Mouse (Mus musculus) thymus, adult 18-20 months (tissue): Measurements from ENCODE around the gene Filip1.
A peak's percentile ranks its signal among the peaks of the same experiment; 100 is the strongest.
"Not testable (repeated sequence)": the region's sequence is repeated elsewhere in the genome, so short reads cannot be mapped to it uniquely, and the experiment has no call there.

Experiments
- DNase-seq, 2 experiments: peaks; one replicate each; pipeline ENCODE4 v3.0.0; 2022; ENCODE audit warnings: mixed read lengths in 2 of 2

The Filip1 gene

DNA sequence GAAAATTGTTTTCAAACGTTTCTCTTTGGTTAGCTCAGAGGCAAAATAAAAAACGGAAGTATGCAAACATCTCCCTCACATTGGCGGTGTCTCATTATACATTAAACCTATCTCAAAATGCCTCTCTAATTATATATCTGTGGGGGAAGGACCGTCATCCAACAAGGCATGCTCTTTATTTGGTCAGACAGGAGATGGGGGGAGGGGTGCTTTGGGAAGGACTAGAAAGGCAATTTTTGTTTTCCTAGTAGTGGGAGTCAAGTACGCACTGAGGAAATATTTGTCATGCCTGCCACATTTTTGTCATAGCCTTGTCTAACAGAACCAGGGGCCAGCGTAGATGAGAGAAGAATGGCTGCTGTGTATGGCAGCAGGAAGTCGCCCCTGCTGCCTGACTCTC, at the start of gene Filip1:
TSS of gene Filip1 (minus strand) at position 101 of the 400 bp plus-strand sequence.
- DNase-seq, result no peak

DNA sequence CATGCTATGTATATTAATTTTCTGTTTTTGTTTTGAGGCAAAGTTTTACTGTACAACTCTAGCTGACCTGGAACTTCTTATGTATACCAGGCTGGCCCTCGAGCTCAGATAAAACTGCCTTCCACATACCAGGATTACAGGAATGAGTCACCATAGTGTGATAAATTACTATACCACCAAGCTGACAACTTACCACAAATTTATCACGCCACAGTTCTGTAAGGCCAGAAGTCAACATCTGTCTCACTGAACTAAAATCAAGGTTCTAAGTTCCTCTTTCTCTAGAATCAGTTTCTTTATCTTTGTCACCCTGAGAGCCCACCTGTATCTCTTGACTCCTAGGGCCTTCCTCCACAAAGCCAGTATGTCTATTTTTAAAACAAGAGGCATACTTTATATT, 45.0 kb upstream of the Filip1 start:
- DNase-seq, result no peak

DNA sequence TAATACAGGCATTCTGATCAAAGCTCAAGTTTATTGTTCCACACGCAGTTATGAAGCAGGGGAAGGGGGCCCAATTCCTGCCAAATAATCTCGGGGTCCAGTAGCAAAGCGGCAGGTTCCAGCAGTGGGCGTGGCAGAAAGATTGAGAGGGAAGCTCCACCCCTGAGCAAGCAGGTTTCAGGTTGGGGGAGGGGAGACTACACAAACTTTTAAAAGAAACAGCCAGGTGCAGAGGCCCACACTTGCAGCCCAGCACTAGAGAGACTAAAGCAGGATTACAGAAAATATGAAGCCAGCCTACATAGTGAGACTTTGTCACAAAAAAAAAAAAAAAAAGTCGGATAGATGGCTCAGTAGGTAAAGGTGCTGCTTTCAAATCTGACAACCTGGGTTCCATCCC, 40.3 kb upstream of the Filip1 start:
- no peak for DNase-seq

DNA sequence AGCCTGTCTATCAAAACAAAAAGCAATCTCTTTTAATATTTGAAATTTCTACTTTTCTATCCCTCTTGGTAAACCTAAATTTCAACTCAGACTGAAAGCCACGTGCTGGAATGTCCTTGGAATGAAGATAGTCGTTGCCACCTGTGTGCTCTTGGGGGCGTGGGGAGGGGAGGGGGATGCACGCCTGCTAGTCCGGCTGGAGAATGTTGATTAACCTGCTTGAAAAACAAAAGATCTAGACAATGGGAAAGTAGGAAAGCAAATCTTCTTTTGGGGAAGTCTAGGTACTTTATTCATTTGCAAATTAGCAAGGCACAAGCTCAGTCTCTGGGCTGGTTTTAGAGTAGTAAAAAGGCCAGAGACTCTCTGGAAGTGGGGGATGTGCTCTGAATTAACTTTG, 36.6 kb upstream of the Filip1 start:
- not testable (repeated sequence) for DNase-seq

DNA sequence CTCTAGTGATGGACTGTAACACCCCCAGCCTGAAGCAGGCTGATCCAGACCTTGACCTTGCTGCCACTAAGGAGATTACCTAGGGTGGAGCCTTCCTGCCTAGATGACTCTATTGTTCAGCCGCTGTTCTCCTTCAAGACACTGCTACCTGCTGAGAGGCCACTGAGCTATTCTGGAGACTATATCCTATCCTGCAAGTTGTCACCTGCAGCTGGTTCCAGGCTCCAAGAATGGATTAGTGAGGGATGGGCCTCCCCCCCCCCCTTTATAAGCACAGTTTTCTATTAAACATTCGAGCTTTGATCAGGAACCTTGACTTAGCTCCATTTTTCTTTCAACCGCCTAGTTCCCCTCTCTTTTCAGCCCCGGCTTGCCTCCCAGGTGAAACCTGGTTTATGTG, 31.6 kb upstream of the Filip1 start:
- not testable (repeated sequence) for DNase-seq

DNA sequence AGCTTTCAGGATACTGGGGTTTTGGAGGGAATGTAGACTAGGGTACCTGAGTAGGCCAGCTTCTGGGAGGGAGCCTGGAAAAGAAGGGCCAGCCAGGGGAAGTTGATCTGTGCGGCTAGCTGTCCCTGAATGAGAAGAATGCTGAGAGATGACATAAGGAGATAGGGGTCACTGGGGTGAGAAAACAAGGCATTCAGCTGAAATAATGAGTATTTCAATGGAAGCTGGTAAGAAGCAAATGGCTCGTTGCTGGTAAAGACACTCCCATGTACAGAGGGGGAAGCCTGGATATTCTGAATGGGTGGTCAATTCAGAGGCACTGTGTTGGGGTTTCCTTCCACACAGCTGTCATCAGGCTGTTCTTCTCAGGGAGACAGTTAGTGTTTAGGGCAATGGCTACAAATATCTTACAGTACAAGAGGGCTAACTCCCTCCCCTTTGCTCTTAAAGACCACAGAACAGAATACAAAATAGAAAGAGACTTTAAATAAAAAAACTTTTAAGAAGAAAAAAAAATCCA, 26.7 kb upstream of the Filip1 start:
- DNase-seq, result no peak

DNA sequence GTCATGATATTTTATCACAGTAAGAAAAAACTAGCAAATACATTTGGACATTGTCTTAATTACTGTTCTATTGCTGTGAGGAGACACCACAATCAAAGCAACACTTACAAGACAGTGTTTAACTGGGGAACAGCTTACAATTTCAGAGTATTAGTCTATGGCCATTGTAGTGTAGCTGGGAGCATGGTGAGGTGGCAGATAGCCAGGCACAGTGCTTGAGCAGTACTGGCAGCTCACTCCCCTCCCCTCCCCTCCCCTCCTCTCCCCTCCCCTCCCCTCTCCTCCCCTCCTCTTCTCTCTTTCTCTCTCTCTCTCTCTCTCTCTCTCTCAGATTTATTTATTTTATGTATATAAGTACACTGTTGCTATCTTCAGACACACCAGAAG, 25.3 kb upstream of the Filip1 start:
- DNase-seq, result no peak

DNA sequence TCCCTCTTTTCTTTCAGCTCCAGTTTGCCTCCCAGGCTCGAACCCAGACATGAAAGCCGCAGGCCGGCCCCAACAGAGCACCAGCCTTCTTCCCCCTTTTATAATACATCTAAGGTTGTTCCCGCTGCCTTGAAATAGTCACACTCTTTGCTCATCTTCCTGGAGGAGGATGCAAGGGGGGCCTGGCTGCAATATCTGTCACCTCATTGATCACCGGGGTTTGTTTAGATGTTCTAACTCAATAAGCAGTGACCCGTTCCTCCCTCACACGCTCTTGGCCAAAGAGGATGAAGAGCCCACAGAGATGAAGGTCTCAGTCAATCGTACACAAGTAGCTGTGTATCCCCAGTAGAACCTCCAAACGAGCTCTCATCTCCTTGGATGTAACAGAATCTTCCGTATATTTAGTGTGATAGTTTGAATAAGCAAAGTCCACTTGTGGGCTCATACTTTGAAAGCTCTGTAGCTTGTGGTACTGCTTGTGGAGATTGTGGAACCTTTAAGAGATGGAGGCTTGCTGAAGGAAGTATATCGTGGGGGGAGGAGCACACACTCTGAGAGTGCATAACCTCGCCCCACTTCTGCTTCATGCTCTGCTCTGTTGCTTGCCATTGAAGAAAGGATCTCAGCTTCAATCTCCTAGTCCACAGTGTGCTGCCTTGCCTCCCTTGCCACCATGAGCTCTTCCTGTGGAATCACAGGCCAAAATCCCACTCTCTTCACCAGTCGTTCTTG, 24.8 kb upstream of the Filip1 start:
- DNase-seq, result no peak

DNA sequence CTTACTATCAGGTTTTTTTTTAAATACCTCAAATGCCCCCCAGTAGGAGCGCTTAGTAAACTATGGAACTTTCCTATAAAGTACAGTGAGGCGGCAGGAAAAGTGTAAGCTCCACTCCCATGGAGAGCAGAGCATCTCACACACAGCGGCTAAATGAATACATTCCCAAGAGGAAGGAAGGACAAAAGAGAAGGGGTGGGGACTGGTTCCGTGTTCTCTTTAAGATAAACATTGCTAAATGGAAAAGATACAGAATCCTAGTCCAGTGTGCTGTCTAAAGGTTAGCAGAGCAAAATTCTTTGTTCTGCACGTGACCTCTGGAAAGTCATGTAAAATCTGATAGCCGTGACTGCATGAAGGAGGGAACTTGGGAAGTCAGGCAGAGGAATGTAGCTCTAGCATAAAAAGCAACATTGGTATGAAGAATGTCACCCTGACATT, 13.9 kb upstream of the Filip1 start:
- no peak for DNase-seq

DNA sequence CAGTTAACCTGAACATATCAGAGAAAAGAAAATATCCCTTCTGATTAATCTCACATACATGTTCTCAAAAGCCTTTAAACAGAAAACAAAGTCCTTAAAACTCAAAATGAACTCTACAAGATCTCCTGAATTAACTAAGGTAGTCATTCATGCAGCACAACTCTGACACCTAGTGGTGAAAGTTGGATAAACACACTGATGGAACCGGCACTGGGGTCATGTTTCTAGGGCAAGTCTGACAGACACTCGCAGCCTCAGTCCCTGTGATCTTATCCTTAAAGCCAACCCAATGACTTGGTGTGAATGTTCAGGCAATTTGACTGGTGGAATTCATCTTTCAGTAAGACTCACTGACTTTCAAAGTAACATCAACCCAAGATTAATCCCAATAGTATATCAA, 13.4 kb upstream of the Filip1 start:
- DNase-seq, result peak in 1 of 2 experiments; percentile 7

DNA sequence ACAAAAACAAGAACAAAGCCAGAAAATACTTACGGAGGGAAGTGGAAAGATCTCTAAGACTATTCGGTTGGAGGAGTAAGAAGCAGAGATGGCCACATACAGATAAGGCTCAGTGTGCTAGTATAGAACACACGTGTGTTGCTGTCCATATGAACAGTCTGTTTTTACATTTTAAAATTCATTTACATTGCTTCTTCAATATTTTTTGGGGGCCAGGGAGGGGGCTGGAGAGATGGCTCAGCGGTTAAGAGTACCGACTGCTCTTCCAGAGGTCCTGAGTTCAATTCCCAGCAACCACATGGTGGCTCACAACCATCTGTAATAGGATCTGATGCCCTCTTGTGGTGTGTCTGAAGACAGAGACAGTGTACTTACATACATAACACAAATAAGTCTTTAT, 12.7 kb upstream of the Filip1 start:
- DNase-seq, result not testable (repeated sequence)

DNA sequence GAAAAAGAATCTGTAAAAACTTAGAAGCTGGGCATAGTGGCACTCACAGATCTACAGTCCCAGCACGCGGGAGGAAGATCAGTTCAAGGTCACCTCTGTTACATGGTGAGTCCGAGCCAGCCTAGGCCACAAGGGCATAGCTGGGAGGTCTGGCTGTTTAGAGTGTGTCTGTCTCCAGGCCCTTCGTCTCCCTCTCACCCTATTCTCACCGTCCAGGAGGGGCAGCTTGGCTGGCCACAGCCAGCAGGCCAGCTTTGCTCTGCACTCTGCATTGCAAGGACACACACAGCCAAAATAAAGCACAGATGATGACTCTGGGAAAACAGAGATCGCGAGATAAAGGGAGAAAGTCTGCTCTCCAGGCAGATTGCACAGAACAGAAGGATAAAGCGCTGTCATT, 10.2 kb upstream of the Filip1 start:
- DNase-seq, result no peak

DNA sequence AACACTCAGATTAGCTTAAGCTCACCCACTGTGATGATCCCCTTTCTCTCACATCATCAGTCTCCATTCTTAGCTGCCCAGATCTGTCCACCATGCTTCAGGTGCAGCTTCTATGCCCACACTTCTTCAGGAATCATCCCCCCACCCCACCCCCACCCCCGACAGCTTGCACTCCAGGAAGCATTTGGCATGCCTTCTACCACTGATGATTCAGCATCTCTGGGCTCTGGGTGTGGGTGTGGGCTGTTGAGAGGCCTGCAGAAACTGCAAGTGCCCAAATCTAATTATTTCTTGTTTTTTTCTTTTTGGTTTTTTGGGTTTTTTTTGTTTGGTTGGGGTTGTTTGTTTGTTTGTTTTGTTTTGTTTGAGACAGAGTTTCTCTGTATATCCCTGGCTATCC, 9.0 kb upstream of the Filip1 start:
- DNase-seq, result no peak

DNA sequence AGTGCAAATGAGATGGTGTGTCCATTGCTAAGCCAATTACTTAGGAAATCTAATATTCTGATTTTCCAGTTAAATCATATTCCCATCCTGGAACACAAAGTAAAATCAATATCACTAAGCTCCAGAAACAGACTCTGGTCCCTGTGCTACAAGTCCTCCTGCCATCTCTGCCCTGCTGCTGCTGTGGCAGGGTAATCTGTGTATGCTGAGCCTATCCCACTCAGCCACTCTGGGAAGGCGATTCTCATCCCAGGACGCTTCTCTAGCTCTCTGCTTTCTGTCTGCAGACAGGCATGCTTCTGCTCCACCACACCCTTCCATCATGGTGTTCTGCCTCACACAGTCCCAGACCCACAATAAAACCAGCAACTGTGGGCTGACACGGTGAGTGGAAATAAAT, 7.8 kb upstream of the Filip1 start:
- no peak for DNase-seq

DNA sequence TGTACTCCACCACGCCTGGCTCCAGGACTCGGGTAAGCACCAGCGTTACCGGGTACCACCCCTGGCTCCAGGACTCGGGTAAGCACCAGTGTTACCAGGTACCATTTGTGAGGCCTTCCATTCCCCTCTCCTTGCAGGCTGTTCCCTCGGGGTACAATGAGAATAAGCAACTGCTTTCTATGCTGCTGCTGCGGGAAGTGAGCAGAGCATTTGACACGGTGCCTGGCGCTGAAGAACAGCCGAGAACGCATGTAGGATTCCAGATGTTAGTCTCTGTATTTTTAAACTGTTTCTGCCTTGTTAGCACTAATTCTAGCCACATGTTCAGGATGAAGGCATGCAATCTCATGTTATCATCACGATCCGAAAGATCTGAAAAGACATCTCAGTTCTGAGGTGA, 635 bp downstream of the Filip1 start:
- DNase-seq, result no peak

DNA sequence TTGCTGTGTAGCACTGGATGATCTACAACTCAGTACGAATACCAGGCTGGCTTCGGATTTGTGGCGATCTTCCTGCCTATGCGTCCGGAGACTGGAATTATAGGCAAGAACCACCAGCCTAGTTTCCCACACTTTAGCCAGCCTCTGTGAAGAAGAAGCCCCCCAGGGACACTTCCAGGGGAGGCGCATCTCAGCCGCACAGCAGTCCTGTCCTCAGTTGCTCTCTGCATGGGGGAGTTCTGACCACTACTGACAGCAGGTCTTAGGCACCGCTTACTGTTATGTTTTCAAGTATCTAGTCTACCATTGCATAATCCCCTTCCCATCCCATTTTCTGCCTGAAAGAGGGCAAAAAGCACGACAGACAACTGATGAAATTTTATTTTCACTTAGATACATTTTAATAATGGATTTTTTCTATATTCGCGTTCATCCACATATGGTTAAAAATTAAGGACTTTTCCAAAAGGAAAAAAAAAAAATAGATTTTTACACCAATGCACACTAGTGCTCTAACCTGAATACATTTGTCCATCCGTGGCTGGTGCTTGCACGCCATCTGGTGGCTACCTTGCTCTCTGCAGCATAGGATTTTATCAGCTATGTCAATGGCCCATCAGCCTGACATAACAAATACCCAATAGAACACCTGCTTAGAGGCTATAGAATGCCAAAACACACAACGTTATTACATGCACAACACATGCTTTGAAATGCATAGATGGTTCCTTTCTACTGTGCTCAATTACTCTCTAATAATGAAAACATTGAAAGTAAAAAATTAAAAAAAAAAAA, 10.1 kb downstream of the Filip1 start:
- peak; percentile 22 to 40 for DNase-seq

DNA sequence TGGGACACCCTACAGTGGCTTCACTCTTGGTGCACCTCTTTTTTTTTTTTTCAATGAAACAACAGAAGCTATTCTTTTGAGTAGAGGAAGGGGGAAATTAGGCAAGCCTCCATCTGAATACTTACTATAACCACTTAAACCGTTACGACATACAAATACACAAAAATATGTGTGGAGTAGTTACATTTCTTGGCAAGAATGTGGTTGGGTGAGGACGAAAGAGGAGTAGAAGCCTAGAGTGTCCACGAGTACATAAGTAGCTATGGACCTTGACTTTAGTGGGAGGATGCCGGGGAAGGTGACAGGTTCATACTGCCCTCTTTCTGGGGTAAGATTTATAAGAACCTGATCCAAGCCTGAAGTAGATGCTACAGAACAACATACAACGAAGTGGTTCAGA, 15.4 kb downstream of the Filip1 start:
- no peak for DNase-seq

DNA sequence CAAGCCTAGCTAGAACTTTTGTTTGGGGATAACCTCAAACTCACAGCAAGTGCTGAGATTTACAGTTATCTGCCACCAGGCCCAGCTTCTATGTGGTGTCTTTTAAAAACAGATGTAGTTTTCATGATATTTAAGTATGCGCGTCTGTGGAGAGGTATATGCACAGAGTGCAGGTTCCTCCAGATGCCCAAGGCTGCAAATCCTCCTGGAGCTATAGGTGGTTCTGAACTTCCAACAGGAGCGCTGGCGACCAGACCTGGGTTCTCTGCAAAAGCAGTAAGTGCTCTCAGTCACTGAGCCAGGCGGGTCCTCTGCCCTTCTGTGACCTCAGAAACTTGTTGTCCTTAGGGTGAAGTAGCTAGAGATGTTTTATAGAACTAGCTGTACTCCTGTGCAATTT, 18.4 kb downstream of the Filip1 start:
- no peak for DNase-seq

DNA sequence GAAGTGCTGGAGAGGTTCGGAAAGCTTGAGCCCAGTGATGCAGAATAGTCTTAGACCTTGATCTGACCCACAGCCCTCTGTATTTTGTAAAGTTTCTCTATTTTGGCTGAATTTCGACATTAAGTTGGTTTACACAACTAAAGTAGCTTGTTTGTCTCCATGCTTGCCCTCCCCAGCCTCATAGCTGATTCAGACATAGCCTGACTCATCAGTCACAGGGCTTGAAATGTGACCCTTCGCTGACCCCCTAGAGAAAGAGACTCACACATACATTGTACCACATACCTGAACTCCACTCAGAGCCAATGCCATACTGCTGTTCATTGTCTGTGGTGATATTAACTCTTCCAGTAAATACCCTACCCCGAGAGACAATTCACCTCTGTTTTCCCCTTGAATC, 19.6 kb downstream of the Filip1 start:
- DNase-seq, result no peak

DNA sequence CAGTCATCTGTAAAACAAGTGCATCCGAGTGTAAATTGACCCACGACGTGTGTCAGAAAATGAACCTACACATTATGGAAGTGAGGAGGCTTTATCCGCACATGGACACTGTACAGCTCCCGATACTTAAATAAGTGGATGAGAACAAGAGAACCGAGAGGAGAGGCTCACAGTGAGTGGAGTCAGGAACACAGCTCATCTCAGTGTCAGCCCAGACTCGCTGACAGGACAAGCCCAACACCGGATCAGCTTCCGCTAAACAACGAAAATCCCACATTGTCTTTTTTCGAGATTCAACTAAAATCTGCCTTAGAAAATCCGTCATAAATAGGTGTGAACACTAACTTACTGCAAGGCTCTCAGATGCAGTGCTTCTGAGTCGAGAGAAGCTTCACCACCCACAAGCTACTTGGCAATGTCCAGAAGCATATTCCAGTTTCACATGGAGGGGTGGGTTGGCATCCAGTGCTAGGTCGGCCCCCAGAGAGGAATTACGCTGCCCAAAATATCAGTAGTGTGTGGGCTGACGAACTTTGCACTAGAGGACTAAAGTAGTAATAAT, 22.1 kb downstream of the Filip1 start:
- DNase-seq, result no peak

DNA sequence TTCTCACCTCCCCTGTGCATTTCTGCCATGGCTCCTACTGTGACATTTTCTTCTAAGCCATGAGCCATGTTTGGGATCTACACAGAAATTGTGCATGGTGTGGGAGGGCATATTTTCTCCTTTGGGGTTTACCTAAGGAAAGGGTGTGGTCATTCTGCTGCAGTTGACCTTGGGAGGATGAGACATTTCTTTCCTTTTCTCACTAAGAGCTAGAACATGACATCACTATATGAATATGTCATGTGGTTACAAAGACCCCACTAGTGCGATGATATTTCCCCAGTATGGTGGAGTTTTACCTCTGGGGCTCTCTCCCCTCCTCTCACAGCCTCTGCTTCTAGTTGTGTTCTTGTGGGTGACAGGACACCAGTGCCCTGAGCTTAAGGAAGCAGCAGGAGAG, 22.9 kb downstream of the Filip1 start:
- no peak for DNase-seq

DNA sequence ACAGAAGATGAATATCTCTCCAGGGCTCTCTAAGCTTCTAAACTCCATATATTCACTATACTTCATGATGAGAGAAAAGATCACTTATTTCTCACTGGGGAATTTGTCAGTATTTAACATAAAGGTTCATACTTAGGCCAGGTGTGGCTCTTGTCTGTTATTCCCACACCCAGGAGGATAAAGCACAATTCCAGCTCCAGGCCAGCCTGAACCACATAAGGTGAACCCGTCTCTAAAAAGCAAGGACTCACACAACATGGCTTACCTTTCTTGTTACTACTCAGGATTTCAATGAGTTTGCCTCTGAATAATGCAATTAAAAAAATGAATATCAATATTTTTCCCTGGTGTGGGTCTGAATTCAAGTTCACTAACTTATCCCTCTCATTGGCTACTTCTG, 23.6 kb downstream of the Filip1 start:
- DNase-seq, result no peak

DNA sequence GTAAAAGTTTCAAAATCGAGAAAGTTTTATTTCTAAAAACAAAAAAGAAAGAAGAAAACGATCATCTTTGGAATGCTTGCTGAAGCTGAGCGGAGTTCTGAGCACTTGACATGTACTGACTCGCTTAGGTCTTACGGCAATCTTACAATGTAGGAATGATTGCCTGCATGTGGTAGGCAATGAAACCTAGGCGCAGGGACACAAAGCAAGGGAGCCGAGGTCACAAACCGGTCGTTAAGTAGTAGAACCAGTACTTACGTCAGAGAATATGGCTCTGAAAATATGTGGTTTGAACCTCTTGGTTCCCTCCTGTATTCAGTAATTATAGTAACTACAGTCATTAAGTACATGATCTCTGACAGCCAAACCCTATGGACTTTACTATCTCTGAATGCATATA, 29.4 kb downstream of the Filip1 start:
- no peak for DNase-seq

DNA sequence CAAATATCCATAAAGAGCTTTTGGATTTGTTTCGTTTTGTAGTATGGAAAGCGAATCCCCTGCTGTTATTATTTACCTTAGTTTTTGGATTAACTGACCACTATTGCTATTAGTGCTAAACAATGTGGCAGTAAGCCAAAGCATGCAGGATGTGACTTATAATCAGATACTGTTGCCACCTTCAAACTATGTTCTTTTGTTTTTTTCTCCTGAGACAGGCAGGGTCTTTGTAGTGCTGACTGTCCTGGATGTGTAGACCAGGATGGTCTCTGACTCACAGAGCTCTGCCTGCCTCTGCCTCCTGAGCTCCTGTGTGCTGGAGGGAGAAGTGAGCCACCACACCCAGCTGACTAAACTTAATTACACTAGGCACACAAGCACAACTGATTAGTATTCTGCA, 33.4 kb downstream of the Filip1 start:
- DNase-seq, result no peak
